Mouse (Mus musculus): ENCODE measurements at regions not wholly inside any gene's neighbourhood (a gene's known extent, or its start where the extent isn't known, plus 50 kb on each side); places are given as distances from the start of the nearest gene placed in this dataset.
A peak's percentile ranks its signal among the peaks of the same experiment; 100 is the strongest.

- DNase-seq (ENCODE audit: low spot score in 2 of 2): no peak
Measured at GRCm38 (mm10) chrX:99415701-99416100, 55.4 kb downstream of the Pja1 start.

- DNase-seq (ENCODE audit: low spot score in 2 of 2): no peak
Measured at GRCm38 (mm10) chrX:99410942-99411341, 60.1 kb downstream of the Pja1 start.

GRCm38 (mm10) chrX:99409858-99410257 is 61.2 kb downstream of the Pja1 start:
- no peak for DNase-seq (ENCODE audit: low spot score in 2 of 2)

- no peak for DNase-seq (ENCODE audit: low spot score in 2 of 2)
Measured at GRCm38 (mm10) chrX:99409331-99409730, 61.7 kb downstream of the Pja1 start.

- DNase-seq (ENCODE audit: low spot score in 2 of 2): no peak
Measured at GRCm38 (mm10) chrX:99408804-99409203, 62.3 kb downstream of the Pja1 start.

GRCm38 (mm10) chrX:99405843-99406242 is 65.2 kb downstream of the Pja1 start:
- DNase-seq (ENCODE audit: low spot score in 2 of 2): no peak

- DNase-seq (ENCODE audit: low spot score in 2 of 2): no peak
Measured at GRCm38 (mm10) chrX:99403521-99404149, 67.4 kb downstream of the Pja1 start.

GRCm38 (mm10) chrX:99402841-99403520 is 68.1 kb downstream of the Pja1 start:
- DNase-seq (ENCODE audit: low spot score in 2 of 2): no peak

GRCm38 (mm10) chrX:99397344-99397743 is 73.7 kb downstream of the Pja1 start:
- DNase-seq (ENCODE audit: low spot score in 2 of 2): no peak

GRCm38 (mm10) chrX:99396180-99396579 is 74.9 kb downstream of the Pja1 start:
- DNase-seq (ENCODE audit: low spot score in 2 of 2): no peak

- DNase-seq (ENCODE audit: low spot score in 2 of 2): no peak
Measured at GRCm38 (mm10) chrX:99395067-99395466, 76.0 kb downstream of the Pja1 start.

GRCm38 (mm10) chrX:99391628-99392027 is 79.4 kb downstream of the Pja1 start:
- no peak for DNase-seq (ENCODE audit: low spot score in 2 of 2)

- no peak for DNase-seq (ENCODE audit: low spot score in 2 of 2)
Measured at GRCm38 (mm10) chrX:99390462-99390838, 80.6 kb downstream of the Pja1 start.

- no peak for DNase-seq (ENCODE audit: low spot score in 2 of 2)
Measured at GRCm38 (mm10) chrX:99389778-99390461, 81.2 kb downstream of the Pja1 start.

GRCm38 (mm10) chrX:99370711-99371110 is 100.4 kb downstream of the Pja1 start:
- no peak for DNase-seq (ENCODE audit: low spot score in 2 of 2)

GRCm38 (mm10) chrX:99369258-99369900 is 101.7 kb downstream of the Pja1 start:
- peak in 1 of 2 experiments; percentile 36 for DNase-seq (ENCODE audit: low spot score in 2 of 2)

GRCm38 (mm10) chrX:99364072-99364471 is 107.0 kb downstream of the Pja1 start:
- DNase-seq (ENCODE audit: low spot score in 2 of 2): no peak

GRCm38 (mm10) chrX:99360095-99360890 is 110.8 kb downstream of the Pja1 start:
- DNase-seq (ENCODE audit: low spot score in 2 of 2): no peak

- DNase-seq (ENCODE audit: low spot score in 2 of 2): peak in 1 of 2 experiments; percentile 36
Measured at GRCm38 (mm10) chrX:99358784-99359183, 112.3 kb downstream of the Pja1 start.

- no peak for DNase-seq (ENCODE audit: low spot score in 2 of 2)
Measured at GRCm38 (mm10) chrX:99358051-99358617, 112.9 kb downstream of the Pja1 start.

GRCm38 (mm10) chrX:99355128-99355527 is 115.9 kb downstream of the Pja1 start:
- no peak for DNase-seq (ENCODE audit: low spot score in 2 of 2)

Measured in urinary bladder, postnatal 36 days (tissue).